Mouse (Mus musculus) ovary, adult 2 months (tissue): ENCODE data around the gene Cirbp. TPM values are rescaled to one million over a fixed set of nuclear protein-coding genes. Genes with fewer than 3 reads are reported as not detected.

ENCODE experiments used
- polyA plus RNA-seq: library from polyadenylated mRNA; depleted of rRNA; stranded (reverse); fragments of >200 nt; gene quantifications from 2 replicates; pipeline ENCODE4 v1.2.3, GENCODE M21; 2012; rRNA removed

Cirbp gene
- 166 and 186 TPM in 2 replicates for polyA plus RNA-seq

GRCm38 (mm10) chr10:80165392-80166128 is at the start of gene Cirbp:
TSS of gene Cirbp (plus strand) at chr10:80165985.

GRCm38 (mm10) chr10:80138553-80139438 is 27.0 kb upstream of the Cirbp start, which contains the start of gene Atp5d:
TSS of gene Atp5d (plus strand) at chr10:80138632.

GRCm38 (mm10) chr10:80140666-80141035 is 25.1 kb upstream of the Cirbp start, which contains the start of gene Cbarp:
TSS of gene Cbarp (minus strand) at chr10:80140835.

GRCm38 (mm10) chr10:80147719-80148601 is 17.8 kb upstream of the Cirbp start, which contains the start of gene Midn:
TSS of gene Midn (plus strand) at chr10:80148272.

GRCm38 (mm10) chr10:80172527-80173292 is 6.9 kb downstream of the Cirbp start, which contains the start of gene 1600002K03Rik:
TSS of gene 1600002K03Rik (plus strand) at chr10:80172944.

GRCm38 (mm10) chr10:80179068-80180051 is 13.6 kb downstream of the Cirbp start, which contains the start of gene Efna2:
TSS of gene Efna2 (plus strand) at chr10:80179482.

Other genes starting within 250 kb of the Cirbp start
- gene Kiss1r, start 249.0 kb upstream of the Cirbp start, polyA plus RNA-seq: 11.7 and 14.4 TPM in 2 replicates
- gene R3hdm4, start 244.8 kb upstream of the Cirbp start, polyA plus RNA-seq: 253 and 262 TPM in 2 replicates
- gene Arid3a, start 238.9 kb upstream of the Cirbp start, polyA plus RNA-seq: 12.3 and 12.7 TPM in 2 replicates
- 93.7 and 94.3 TPM in 2 replicates for gene Wdr18, start 205.8 kb upstream of the Cirbp start, polyA plus RNA-seq
- 0.26 and 0.77 TPM in 2 replicates for gene Grin3b, start 195.3 kb upstream of the Cirbp start, polyA plus RNA-seq
- gene Tmem259, start 181.7 kb upstream of the Cirbp start, polyA plus RNA-seq: 471 and 485 TPM in 2 replicates
- gene Cnn2, start 177.4 kb upstream of the Cirbp start, polyA plus RNA-seq: 287 and 331 TPM in 2 replicates
- 20.1 and 25.5 TPM in 2 replicates for gene Abca7, start 169.5 kb upstream of the Cirbp start, polyA plus RNA-seq
- 23.1 and 27.9 TPM in 2 replicates for gene Arhgap45, start 149.3 kb upstream of the Cirbp start, polyA plus RNA-seq
- 406 and 421 TPM in 2 replicates for gene Polr2e, start 126.2 kb upstream of the Cirbp start, polyA plus RNA-seq
- 613 and 620 TPM in 2 replicates for gene Gpx4, start 118.8 kb upstream of the Cirbp start, polyA plus RNA-seq
- gene Sbno2, start 60.4 kb upstream of the Cirbp start, polyA plus RNA-seq: 85.9 and 89.3 TPM in 2 replicates
- gene Stk11, start 50.2 kb upstream of the Cirbp start, polyA plus RNA-seq: 186 and 203 TPM in 2 replicates
- 1,675 and 3,137 TPM in 2 replicates for gene Atp5d, start 27.4 kb upstream of the Cirbp start, polyA plus RNA-seq
- gene Cbarp, start 25.1 kb upstream of the Cirbp start, polyA plus RNA-seq: 58.9 and 61.5 TPM in 2 replicates
- gene Midn, start 17.7 kb upstream of the Cirbp start, polyA plus RNA-seq: 221 and 248 TPM in 2 replicates
- 11.6 and 15.0 TPM in 2 replicates for gene 1600002K03Rik, start 7.0 kb downstream of the Cirbp start, polyA plus RNA-seq
- gene Efna2, start 13.5 kb downstream of the Cirbp start, polyA plus RNA-seq: 24.1 and 27.6 TPM in 2 replicates
- gene Mum1, start 60.4 kb downstream of the Cirbp start, polyA plus RNA-seq: 50.0 and 52.1 TPM in 2 replicates
- gene Ndufs7, start 83.1 kb downstream of the Cirbp start, polyA plus RNA-seq: 763 TPM in 2 replicates
- 151 and 218 TPM in 2 replicates for gene Gamt, start 95.0 kb downstream of the Cirbp start, polyA plus RNA-seq
- 82.9 and 83.0 TPM in 2 replicates for gene Dazap1, start 95.5 kb downstream of the Cirbp start, polyA plus RNA-seq
- 1,795 and 1,851 TPM in 2 replicates for gene Rps15, start 126.5 kb downstream of the Cirbp start, polyA plus RNA-seq
- gene Apc2, start 130.0 kb downstream of the Cirbp start, polyA plus RNA-seq: 3.4 and 4.0 TPM in 2 replicates
- gene 2310011J03Rik, start 154.6 kb downstream of the Cirbp start, polyA plus RNA-seq: 71.0 and 75.2 TPM in 2 replicates
- 17.4 and 20.3 TPM in 2 replicates for gene Pcsk4, start 163.5 kb downstream of the Cirbp start, polyA plus RNA-seq
- 8.6 and 13.7 TPM in 2 replicates for gene Reep6, start 164.0 kb downstream of the Cirbp start, polyA plus RNA-seq
- 18.5 and 21.2 TPM in 2 replicates for gene Adamtsl5, start 182.4 kb downstream of the Cirbp start, polyA plus RNA-seq
- gene Plk5, start 190.5 kb downstream of the Cirbp start, polyA plus RNA-seq: 8.2 and 10.0 TPM in 2 replicates
- 95.3 and 114 TPM in 2 replicates for gene Mex3d, start 221.7 kb downstream of the Cirbp start, polyA plus RNA-seq
- 266 and 282 TPM in 2 replicates for gene Mbd3, start 233.6 kb downstream of the Cirbp start, polyA plus RNA-seq
- gene Uqcr11, start 240.8 kb downstream of the Cirbp start, polyA plus RNA-seq: 1,515 and 1,936 TPM in 2 replicates